8 mouse cellular contexts compared by ENCODE assay signal in the genomic region with DNA sequence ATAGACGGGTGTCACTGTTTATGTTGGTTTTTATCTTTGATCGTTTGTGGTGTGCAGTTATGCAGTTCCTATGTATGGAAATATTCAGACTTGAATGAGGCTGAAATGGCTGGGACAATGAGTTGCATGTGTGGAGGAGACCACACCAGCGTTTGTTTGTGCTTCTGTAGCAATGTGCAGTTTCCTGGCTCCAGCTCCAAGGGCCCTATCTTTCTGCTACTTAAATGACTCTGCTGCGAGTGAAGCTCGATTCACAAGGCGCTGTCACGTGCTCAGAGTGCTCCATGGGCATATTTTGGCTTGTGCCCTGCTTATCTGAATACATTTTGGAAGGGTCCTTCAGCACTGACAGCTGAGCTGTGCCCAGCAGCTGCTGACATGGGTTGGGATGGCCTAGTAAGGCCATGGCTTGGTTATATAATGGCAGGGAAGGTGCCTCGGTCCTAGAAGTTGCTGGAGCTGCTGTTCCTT. TPM values are rescaled to one million over a fixed set of nuclear protein-coding genes. Genes with fewer than 3 reads are reported as not detected.
DNase-seq lines count a peak whose midpoint lies in the region; ATAC-seq lines count a peak whose summit lies in the region.

No protein-coding gene starts in this region.

- 23% methylated on average over 8 of the region's 8 CpGs for WGBS in hindbrain, embryonic 16.5 days
- WGBS in liver, embryonic 13.5 days (ENCODE audit: insufficient replicate concordance), result 14% methylated on average over 8 of the region's 8 CpGs
- WGBS in neural tube, embryonic 14.5 days, result 35% methylated on average over 8 of the region's 8 CpGs

- 0 out of 2 replicates have a peak overlapping the region, but pooled peaks have one; percentile 5 for H3K4me3 ChIP-seq in hindbrain, embryonic 16.5 days (ENCODE audit: low read length)
- peak overlapping the region; percentile 23; the same call in 1 of the 2 replicates for H3K4me3 ChIP-seq in liver, embryonic 13.5 days (replicated peaks)
- H3K4me3 ChIP-seq in neural tube, embryonic 14.5 days (ENCODE audit: low read depth, low read length), result no peak overlapping the region

- peak overlapping the region; percentile 49 for H3K27ac ChIP-seq in hindbrain, embryonic 16.5 days (ENCODE audit: low read depth, low read length)
- H3K27ac ChIP-seq in liver, embryonic 13.5 days, result peak overlapping the region; percentile 50
- H3K27ac ChIP-seq in neural tube, embryonic 14.5 days (ENCODE audit: low read depth, low read length), result 0 out of 2 replicates have a peak overlapping the region, but pooled peaks have one; percentile 55

- peak; percentile 36 to 51 for DNase-seq in left cerebral cortex, adult 18-20 months (ENCODE audit: low spot score in 2 of 2)
- DNase-seq in left cerebral cortex, adult 11 months (ENCODE audit: low spot score), result no peak
- DNase-seq in cerebellum, adult 9-10 months, result peak; percentile 67
- DNase-seq in gastrocnemius, adult 8-10 months (ENCODE audit: low spot score in 2 of 2), result peak; percentile 62 to 74
- DNase-seq in liver, embryonic 13.5 days, result peak; percentile 29
- DNase-seq in thymus, postnatal 25 days, result no peak

- H3K9me3 ChIP-seq in hindbrain, embryonic 16.5 days (ENCODE audit: control insufficient read depth, low read length), result no peaks in the 10 kb centered on the region
- no peaks in the 10 kb centered on the region for H3K9me3 ChIP-seq in liver, embryonic 13.5 days (replicated peaks)
- H3K9me3 ChIP-seq in neural tube, embryonic 14.5 days (ENCODE audit: control insufficient read depth, low read length), result no peaks in the 10 kb centered on the region

- H3K36me3 ChIP-seq in hindbrain, embryonic 16.5 days (ENCODE audit: control insufficient read depth, insufficient read depth, low read length), result no peaks in the 10 kb centered on the region
- H3K36me3 ChIP-seq in liver, embryonic 13.5 days, result peaks cover 4% of the 10 kb centered on the region; the same call in 1 of the 2 replicates
- H3K36me3 ChIP-seq in neural tube, embryonic 14.5 days (ENCODE audit: control insufficient read depth, insufficient read depth, low read length), result no peaks in the 10 kb centered on the region

- H3K4me1 ChIP-seq in hindbrain, embryonic 16.5 days (ENCODE audit: control insufficient read depth, insufficient read depth, low read depth, low read length), result peaks cover 32% of the 10 kb centered on the region
- peaks cover 72% of the 10 kb centered on the region for H3K4me1 ChIP-seq in liver, embryonic 13.5 days (replicated peaks)
- H3K4me1 ChIP-seq in neural tube, embryonic 14.5 days (ENCODE audit: control insufficient read depth, insufficient read depth, low read length), result peaks cover 30% of the 10 kb centered on the region

- peak overlapping the region; percentile 87 for H3K4me2 ChIP-seq in hindbrain, embryonic 16.5 days (ENCODE audit: low read length)
- H3K4me2 ChIP-seq in liver, embryonic 13.5 days, result peak overlapping the region; percentile 94
- H3K4me2 ChIP-seq in neural tube, embryonic 14.5 days (ENCODE audit: low read depth, low read length), result peak overlapping the region; percentile 30

- ATAC-seq in hindbrain, embryonic 16.5 days, result no peak
- no peak for ATAC-seq in liver, embryonic 13.5 days (ENCODE audit: low read depth)
- ATAC-seq in neural tube, embryonic 14.5 days (ENCODE audit: low read depth), result no peak

- H3K9ac ChIP-seq in hindbrain, embryonic 16.5 days (ENCODE audit: low read depth, low read length), result no peak overlapping the region
- H3K9ac ChIP-seq in liver, embryonic 13.5 days, result no peak overlapping the region; the same call in 1 of the 2 replicates
- no peak overlapping the region for H3K9ac ChIP-seq in neural tube, embryonic 14.5 days (replicated peaks; ENCODE audit: low read depth, low read length)

- H3K27me3 ChIP-seq in hindbrain, embryonic 16.5 days (replicated peaks; ENCODE audit: control insufficient read depth, insufficient read depth, low read length), result no peaks in the 10 kb centered on the region
- no peaks in the 10 kb centered on the region for H3K27me3 ChIP-seq in liver, embryonic 13.5 days
- H3K27me3 ChIP-seq in neural tube, embryonic 14.5 days (ENCODE audit: control insufficient read depth, insufficient read depth, low read length), result no peaks in the 10 kb centered on the region

RNA-seq across cellular contexts. Expression of a gene that starts 2.5 kb away (rescaled TPM):
- 100 to 1,000 TPM; 112 to 132 TPM for total RNA-seq in left cerebral cortex, adult 18-20 months (2021)
- total RNA-seq in gastrocnemius, adult 8-10 months (2022), result 10 to 100 TPM; 36.6 to 42.4 (median 39.7) TPM
- 5.2 and 5.7 TPM in 2 replicates for polyA plus RNA-seq in hindbrain, embryonic 16.5 days (2015; fragmentation: Nextera tagmentation; extraction: Ambion mirVana)
- 2.4 and 2.8 TPM in 2 replicates for polyA plus RNA-seq in liver, embryonic 13.5 days (2015; fragmentation: Nextera tagmentation; extraction: Ambion mirVana)
- polyA plus RNA-seq in neural tube, embryonic 14.5 days (2014; fragmentation: Nextera tagmentation; extraction: Ambion mirVana), result 10.5 TPM in 2 replicates

RNA-seq across cellular contexts. Expression of a gene that starts 2.6 kb away (rescaled TPM):
- total RNA-seq in left cerebral cortex, adult 18-20 months (2021), result 100 to 1,000 TPM; 216 to 221 TPM
- 10 to 100 TPM; 19.1 to 25.8 (median 23.2) TPM for total RNA-seq in gastrocnemius, adult 8-10 months (2022)
- 263 and 279 TPM in 2 replicates for polyA plus RNA-seq in hindbrain, embryonic 16.5 days (2015; fragmentation: Nextera tagmentation; extraction: Ambion mirVana)
- 80.3 and 92.8 TPM in 2 replicates for polyA plus RNA-seq in liver, embryonic 13.5 days (2015; fragmentation: Nextera tagmentation; extraction: Ambion mirVana)
- 307 and 318 TPM in 2 replicates for polyA plus RNA-seq in neural tube, embryonic 14.5 days (2014; fragmentation: Nextera tagmentation; extraction: Ambion mirVana)

Comparison
In these comparisons a context has a peak if more than half of its experiments do, and no peak if none do; other contexts are left out.
1. DNase-seq: peak in left cerebral cortex, adult 18-20 months (2 of 2), cerebellum, adult 9-10 months (single experiment), gastrocnemius, adult 8-10 months (2 of 2) and liver, embryonic 13.5 days (single experiment); none in left cerebral cortex, adult 11 months (single experiment) and thymus, postnatal 25 days (single experiment).
2. H3K4me2 ChIP-seq: peak in every context shown above with its lines; median percentile 94 in liver, embryonic 13.5 days; 87 in hindbrain, embryonic 16.5 days; 30 in neural tube, embryonic 14.5 days.
3. Peak in every context shown above with its lines, with median percentiles within 50 percentile points of each other: H3K27ac ChIP-seq.